Mouse (Mus musculus): ENCODE data around the gene Palm2. TPM values are rescaled to one million over a fixed set of nuclear protein-coding genes. Genes with fewer than 3 reads are reported as not detected.

Palm2 gene
- polyA plus RNA-seq, 1 experiment from 2014 or later: 10.2 TPM

- no peak for ATAC-seq (ENCODE audit: low FRiP score, low TSS enrichment)
- WGBS: 93% methylated on average over 4 of the region's 4 CpGs
These were observed 135.0 kb downstream of the Palm2 start for GRCm38 (mm10) chr4:57569069-57569355.

GRCm38 (mm10) chr4:57569711-57570110 lies 135.7 kb downstream of the Palm2 start:
- Histone ChIP-seq H3K9me3 (ENCODE audit: control insufficient read depth, low read length) (no peaks in the 10 kb centered on the region), H3K27ac (replicated peaks; ENCODE audit: low read depth, low read length) (no peak overlapping the region), H3K36me3 (ENCODE audit: control insufficient read depth, insufficient read depth, low read length) (no peaks in the 10 kb centered on the region), H3K4me2 (ENCODE audit: low read length) (no peak overlapping the region), H3K4me1 (ENCODE audit: control insufficient read depth, insufficient read depth, low read length) (no peaks in the 10 kb centered on the region; the same call in 1 of the 2 replicates), H3K9ac (replicated peaks; ENCODE audit: low read length) (no peak overlapping the region), H3K27me3 (ENCODE audit: control insufficient read depth, insufficient read depth, low read length) (no peaks in the 10 kb centered on the region), H3K4me3 (replicated peaks; ENCODE audit: low read depth, low read length) (no peak overlapping the region)
- DNase-seq (no peak), ATAC-seq (ENCODE audit: low FRiP score, low TSS enrichment) (no peak)
- WGBS: 67% methylated on average over 6 of the region's 6 CpGs

More at GRCm38 (mm10) chr4:57569069-57569355, 135.0 kb downstream of the Palm2 start:
- no peak overlapping the region; the same call in 1 of the 2 replicates for H3K4me3 ChIP-seq (replicated peaks; ENCODE audit: low read depth, low read length)
- H3K4me1 ChIP-seq (ENCODE audit: control insufficient read depth, insufficient read depth, low read length): no peaks in the 10 kb centered on the region; the same call in 1 of the 2 replicates
- no peaks in the 10 kb centered on the region for H3K36me3 ChIP-seq (ENCODE audit: control insufficient read depth, insufficient read depth, low read length)
- peak overlapping the region; percentile 84 for H3K4me2 ChIP-seq (ENCODE audit: low read length)
- DNase-seq: no peak
- no peak overlapping the region for H3K9ac ChIP-seq (replicated peaks; ENCODE audit: low read length)
- H3K9me3 ChIP-seq (ENCODE audit: control insufficient read depth, low read length): no peaks in the 10 kb centered on the region
- no peak overlapping the region for H3K27ac ChIP-seq (replicated peaks; ENCODE audit: low read depth, low read length)
- no peaks in the 10 kb centered on the region for H3K27me3 ChIP-seq (ENCODE audit: control insufficient read depth, insufficient read depth, low read length)

GRCm38 (mm10) chr4:57570229-57570628 lies 136.2 kb downstream of the Palm2 start:
- no peaks in the 10 kb centered on the region for H3K27me3 ChIP-seq (ENCODE audit: control insufficient read depth, insufficient read depth, low read length)
- no peak for ATAC-seq (ENCODE audit: low FRiP score, low TSS enrichment)
- DNase-seq: no peak
- no peaks in the 10 kb centered on the region for H3K9me3 ChIP-seq (ENCODE audit: control insufficient read depth, low read length)
- H3K4me2 ChIP-seq (ENCODE audit: low read length): no peak overlapping the region
- H3K4me1 ChIP-seq (ENCODE audit: control insufficient read depth, insufficient read depth, low read length): no peaks in the 10 kb centered on the region; the same call in 1 of the 2 replicates
- no peaks in the 10 kb centered on the region for H3K36me3 ChIP-seq (ENCODE audit: control insufficient read depth, insufficient read depth, low read length)
- H3K4me3 ChIP-seq (replicated peaks; ENCODE audit: low read depth, low read length): no peak overlapping the region
- H3K27ac ChIP-seq (replicated peaks; ENCODE audit: low read depth, low read length): no peak overlapping the region
- H3K9ac ChIP-seq (replicated peaks; ENCODE audit: low read length): no peak overlapping the region
- 71% methylated on average over 3 of the region's 3 CpGs for WGBS

- WGBS: 89% methylated on average over 3 of the region's 3 CpGs
- Histone ChIP-seq H3K4me3 (replicated peaks; ENCODE audit: low read depth, low read length) (no peak overlapping the region), H3K27ac (replicated peaks; ENCODE audit: low read depth, low read length) (no peak overlapping the region), H3K4me2 (ENCODE audit: low read length) (no peak overlapping the region), H3K27me3 (ENCODE audit: control insufficient read depth, insufficient read depth, low read length) (no peaks in the 10 kb centered on the region), H3K9ac (replicated peaks; ENCODE audit: low read length) (no peak overlapping the region), H3K9me3 (ENCODE audit: control insufficient read depth, low read length) (no peaks in the 10 kb centered on the region), H3K4me1 (ENCODE audit: control insufficient read depth, insufficient read depth, low read length) (no peaks in the 10 kb centered on the region), H3K36me3 (ENCODE audit: control insufficient read depth, insufficient read depth, low read length) (no peaks in the 10 kb centered on the region)
- DNase-seq (no peak), ATAC-seq (ENCODE audit: low FRiP score, low TSS enrichment) (no peak)
These were observed 140.1 kb downstream of the Palm2 start for GRCm38 (mm10) chr4:57574181-57574580.

GRCm38 (mm10) chr4:57574646-57575045 lies 140.6 kb downstream of the Palm2 start:
- H3K27ac ChIP-seq (replicated peaks; ENCODE audit: low read depth, low read length): no peak overlapping the region
- H3K36me3 ChIP-seq (ENCODE audit: control insufficient read depth, insufficient read depth, low read length): no peaks in the 10 kb centered on the region
- H3K4me2 ChIP-seq (ENCODE audit: low read length): no peak overlapping the region
- no peak overlapping the region for H3K9ac ChIP-seq (replicated peaks; ENCODE audit: low read length)
- H3K4me1 ChIP-seq (ENCODE audit: control insufficient read depth, insufficient read depth, low read length): no peaks in the 10 kb centered on the region
- H3K27me3 ChIP-seq (ENCODE audit: control insufficient read depth, insufficient read depth, low read length): no peaks in the 10 kb centered on the region
- DNase-seq (no peak), ATAC-seq (ENCODE audit: low FRiP score, low TSS enrichment) (no peak)
- no peaks in the 10 kb centered on the region for H3K9me3 ChIP-seq (ENCODE audit: control insufficient read depth, low read length)
- 94% methylated on average over 6 of the region's 6 CpGs for whole genome bisulfite sequencing
- no peak overlapping the region for H3K4me3 ChIP-seq (replicated peaks; ENCODE audit: low read depth, low read length)

- no peak overlapping the region for H3K27ac ChIP-seq (replicated peaks; ENCODE audit: low read depth, low read length)
- ATAC-seq (ENCODE audit: low FRiP score, low TSS enrichment): no peak
- no peak overlapping the region for H3K4me2 ChIP-seq (ENCODE audit: low read length)
- H3K9me3 ChIP-seq (ENCODE audit: control insufficient read depth, low read length): no peaks in the 10 kb centered on the region
- no peak for DNase-seq
- no peaks in the 10 kb centered on the region for H3K36me3 ChIP-seq (ENCODE audit: control insufficient read depth, insufficient read depth, low read length)
- WGBS: 88% methylated on average over 5 of the region's 5 CpGs
- no peaks in the 10 kb centered on the region for H3K27me3 ChIP-seq (ENCODE audit: control insufficient read depth, insufficient read depth, low read length)
- H3K4me1 ChIP-seq (ENCODE audit: control insufficient read depth, insufficient read depth, low read length): no peaks in the 10 kb centered on the region
- H3K4me3 ChIP-seq (replicated peaks; ENCODE audit: low read depth, low read length): no peak overlapping the region
- no peak overlapping the region for H3K9ac ChIP-seq (replicated peaks; ENCODE audit: low read length)
These were observed 141.6 kb downstream of the Palm2 start for GRCm38 (mm10) chr4:57575686-57576085.

GRCm38 (mm10) chr4:57576095-57576494 lies 142.0 kb downstream of the Palm2 start:
- H3K4me2 ChIP-seq (ENCODE audit: low read length): no peak overlapping the region
- peak; percentile 15 for DNase-seq
- no peak overlapping the region for H3K4me3 ChIP-seq (replicated peaks; ENCODE audit: low read depth, low read length)
- no peak overlapping the region for H3K9ac ChIP-seq (replicated peaks; ENCODE audit: low read length)
- H3K9me3 ChIP-seq (ENCODE audit: control insufficient read depth, low read length): no peaks in the 10 kb centered on the region
- 77% methylated on average over 11 of the region's 11 CpGs for WGBS
- H3K4me1 ChIP-seq (ENCODE audit: control insufficient read depth, insufficient read depth, low read length): no peaks in the 10 kb centered on the region
- H3K27me3 ChIP-seq (ENCODE audit: control insufficient read depth, insufficient read depth, low read length): no peaks in the 10 kb centered on the region
- H3K36me3 ChIP-seq (ENCODE audit: control insufficient read depth, insufficient read depth, low read length): no peaks in the 10 kb centered on the region
- no peak overlapping the region for H3K27ac ChIP-seq (replicated peaks; ENCODE audit: low read depth, low read length)
- no peak for ATAC-seq (ENCODE audit: low FRiP score, low TSS enrichment)

GRCm38 (mm10) chr4:57579683-57580082 lies 145.6 kb downstream of the Palm2 start:
- H3K4me3 ChIP-seq (replicated peaks; ENCODE audit: low read depth, low read length): no peak overlapping the region
- no peak for DNase-seq
- no peaks in the 10 kb centered on the region for H3K9me3 ChIP-seq (ENCODE audit: control insufficient read depth, low read length)
- WGBS: 83% methylated on average over 10 of the region's 10 CpGs
- no peaks in the 10 kb centered on the region for H3K27me3 ChIP-seq (ENCODE audit: control insufficient read depth, insufficient read depth, low read length)
- H3K36me3 ChIP-seq (ENCODE audit: control insufficient read depth, insufficient read depth, low read length): no peaks in the 10 kb centered on the region
- ATAC-seq (ENCODE audit: low FRiP score, low TSS enrichment): no peak
- H3K27ac ChIP-seq (replicated peaks; ENCODE audit: low read depth, low read length): no peak overlapping the region
- no peak overlapping the region for H3K4me2 ChIP-seq (ENCODE audit: low read length)
- H3K4me1 ChIP-seq (ENCODE audit: control insufficient read depth, insufficient read depth, low read length): no peaks in the 10 kb centered on the region
- H3K9ac ChIP-seq (replicated peaks; ENCODE audit: low read length): no peak overlapping the region

GRCm38 (mm10) chr4:57585281-57585800 lies 151.3 kb downstream of the Palm2 start:
- WGBS: 96% methylated on average over 6 of the region's 6 CpGs
- Histone ChIP-seq H3K9ac (replicated peaks; ENCODE audit: low read length) (no peak overlapping the region), H3K36me3 (ENCODE audit: control insufficient read depth, insufficient read depth, low read length) (no peaks in the 10 kb centered on the region), H3K4me3 (replicated peaks; ENCODE audit: low read depth, low read length) (no peak overlapping the region), H3K4me1 (ENCODE audit: control insufficient read depth, insufficient read depth, low read length) (no peaks in the 10 kb centered on the region), H3K9me3 (ENCODE audit: control insufficient read depth, low read length) (no peaks in the 10 kb centered on the region), H3K27me3 (ENCODE audit: control insufficient read depth, insufficient read depth, low read length) (no peaks in the 10 kb centered on the region), H3K4me2 (ENCODE audit: low read length) (no peak overlapping the region), H3K27ac (replicated peaks; ENCODE audit: low read depth, low read length) (no peak overlapping the region)
- ATAC-seq (ENCODE audit: low FRiP score, low TSS enrichment) (no peak), DNase-seq (no peak)
